Mouse (Mus musculus) heart, embryonic 16.5 days (tissue): Measurements from ENCODE around the gene Amn1. TPM values are rescaled to one million over a fixed set of nuclear protein-coding genes. Genes with fewer than 3 reads are reported as not detected.

ENCODE experiments used
- polyA plus RNA-seq: library from polyadenylated mRNA; unstranded; fragments of >200 nt; fragmentation: Nextera tagmentation; extraction: Ambion mirVana; gene quantifications from 2 replicates; pipeline ENCODE4 v1.2.1, GENCODE M21; 2015

Amn1 gene
- polyA plus RNA-seq, 1 experiment from 2014 or later = 24.4 TPM

Other genes starting within 250 kb of the Amn1 start
- 54.4 and 56.3 TPM in 2 replicates for gene Sinhcaf, start 242.2 kb downstream of the Amn1 start, polyA plus RNA-seq
- 5.0 and 6.1 TPM in 2 replicates for gene Dennd5b, start 87.0 kb downstream of the Amn1 start, polyA plus RNA-seq
- gene Gm10203, start 58.5 kb downstream of the Amn1 start, polyA plus RNA-seq = not detected in 2 replicates
- gene Etfbkmt, start 48.9 kb downstream of the Amn1 start, polyA plus RNA-seq = 14.5 and 15.0 TPM in 2 replicates
- 19.3 and 21.0 TPM in 2 replicates for gene Resf1, start 120.7 kb upstream of the Amn1 start, polyA plus RNA-seq
- gene Bicd1, start 220.2 kb upstream of the Amn1 start, polyA plus RNA-seq = 5.6 and 5.8 TPM in 2 replicates